Mouse (Mus musculus) layer of hippocampus, adult 8-10 months (tissue): ENCODE data around the gene Oas2. TPM values are rescaled to one million over a fixed set of nuclear protein-coding genes. Genes with fewer than 3 reads are reported as not detected.
"Not testable (repeated sequence)": the region's sequence is repeated elsewhere in the genome, so short reads cannot be mapped to it uniquely, and the experiment has no call there.

ENCODE experiments used
- DNase-seq, 2 experiments: peaks; one replicate each; pipeline ENCODE4 v3.0.0; 2022; ENCODE audit warnings: low spot score in 2 of 2
- total RNA-seq, 4 experiments: library from RNA; stranded (reverse); gene quantifications; 2 replicates each; pipeline ENCODE4 v1.2.4; 2022

The Oas2 gene
- total RNA-seq = under 1 TPM; 0.12 to 0.65 (median 0.40) TPM

DNA sequence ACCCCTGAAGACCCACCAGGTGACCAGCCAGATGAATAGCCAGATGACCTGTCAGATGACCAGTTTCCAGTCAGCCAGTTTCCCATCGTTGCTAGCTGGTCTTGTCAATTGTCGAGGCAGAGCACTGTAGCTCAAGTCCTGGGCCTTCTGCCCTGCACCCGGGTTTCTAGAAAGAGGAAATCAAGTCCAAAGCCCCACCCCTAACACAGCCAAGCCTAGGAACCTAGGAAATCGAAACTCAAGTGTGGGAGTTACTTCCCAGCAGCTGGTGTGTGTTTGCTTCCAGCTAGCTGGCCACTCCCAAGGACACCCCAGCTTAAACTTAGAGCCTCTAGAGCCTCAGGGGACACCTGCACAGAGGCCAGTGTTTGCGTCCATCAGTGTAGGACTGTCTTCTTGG, at the start of gene Oas2:
TSS of gene Oas2 (minus strand) at position 166 of the 400 bp plus-strand sequence.
- no peak for DNase-seq

- DNase-seq = not testable (repeated sequence)
Measured at GRCm38 (mm10) chr5:120798943-120799342, 49.3 kb upstream of the Oas2 start.

DNA sequence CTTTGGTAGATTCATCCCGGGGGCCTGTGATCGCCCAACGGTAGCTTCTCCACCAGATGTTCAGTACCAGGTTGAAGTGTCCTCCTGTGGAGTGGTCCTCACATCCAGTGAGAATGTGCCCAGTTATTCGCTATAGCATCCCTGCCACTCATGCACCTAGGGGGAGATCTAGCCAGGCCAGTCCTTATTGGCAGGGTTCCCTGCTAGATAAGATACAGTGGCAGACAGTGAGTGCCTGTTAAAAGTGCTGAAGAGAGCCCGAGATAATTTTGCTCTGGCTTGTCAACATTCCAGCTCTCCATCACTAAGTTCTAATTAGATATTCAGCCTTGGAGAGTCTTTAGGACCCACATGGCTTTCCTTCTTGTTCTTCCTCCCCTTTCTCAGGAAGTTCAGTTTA, 48.5 kb upstream of the Oas2 start:
- not testable (repeated sequence) for DNase-seq

DNA sequence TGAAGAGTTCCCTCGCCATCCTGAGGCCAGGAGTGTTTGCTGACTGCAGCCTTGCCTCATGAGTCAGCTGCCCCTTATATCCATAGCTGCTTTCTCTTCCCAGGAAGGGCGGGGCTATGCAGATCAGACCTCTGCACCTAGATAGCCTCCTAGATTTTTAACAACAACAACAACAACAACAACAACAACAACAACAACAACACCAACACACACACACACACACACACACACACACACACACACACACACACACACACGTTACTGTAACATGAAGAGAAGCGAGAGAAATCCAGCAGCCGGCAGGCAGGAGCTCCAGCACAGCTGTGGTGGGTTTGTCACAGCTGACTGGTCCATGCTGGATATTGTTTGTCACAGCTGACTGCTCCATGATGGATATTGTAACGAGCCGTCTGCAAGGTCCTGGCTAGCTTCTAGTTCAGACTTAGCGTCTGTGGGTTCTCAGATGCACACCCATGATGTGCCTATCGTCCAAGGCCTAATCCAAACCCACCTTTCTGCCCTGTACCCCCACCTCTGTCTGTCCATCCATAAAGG, 45.9 kb upstream of the Oas2 start, which contains the start of gene Oas1e:
TSS of gene Oas1e (minus strand) at position 51 of the 555 bp plus-strand sequence.
- DNase-seq = not testable (repeated sequence)

GRCm38 (mm10) chr5:120793043-120793442, 43.4 kb upstream of the Oas2 start:
- peak in 1 of 2 experiments; percentile 49 for DNase-seq

- DNase-seq = no peak
Measured at GRCm38 (mm10) chr5:120787042-120787441, 37.4 kb upstream of the Oas2 start.

DNA sequence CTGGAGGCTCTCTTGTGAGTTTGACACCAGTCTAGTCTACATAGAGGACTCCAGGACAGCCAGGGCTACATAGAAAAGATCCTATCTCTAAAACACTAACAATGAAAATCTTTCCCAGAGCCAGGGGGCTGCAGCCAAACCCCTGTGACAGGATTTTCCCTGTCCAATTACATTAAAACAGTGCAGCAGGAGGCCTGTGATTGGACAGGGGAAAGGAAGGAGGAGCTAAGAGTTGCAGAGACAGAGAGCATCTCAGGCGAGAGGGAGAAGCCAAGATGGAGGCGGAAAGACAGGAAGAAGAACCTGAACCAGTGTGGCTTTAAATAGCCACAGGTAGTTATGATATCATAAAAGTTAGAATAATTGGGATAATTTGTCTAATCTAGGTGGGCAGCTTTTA, 32.8 kb upstream of the Oas2 start:
- DNase-seq = no peak

- no peak for DNase-seq
Measured at GRCm38 (mm10) chr5:120781646-120782045, 32.0 kb upstream of the Oas2 start.

DNA sequence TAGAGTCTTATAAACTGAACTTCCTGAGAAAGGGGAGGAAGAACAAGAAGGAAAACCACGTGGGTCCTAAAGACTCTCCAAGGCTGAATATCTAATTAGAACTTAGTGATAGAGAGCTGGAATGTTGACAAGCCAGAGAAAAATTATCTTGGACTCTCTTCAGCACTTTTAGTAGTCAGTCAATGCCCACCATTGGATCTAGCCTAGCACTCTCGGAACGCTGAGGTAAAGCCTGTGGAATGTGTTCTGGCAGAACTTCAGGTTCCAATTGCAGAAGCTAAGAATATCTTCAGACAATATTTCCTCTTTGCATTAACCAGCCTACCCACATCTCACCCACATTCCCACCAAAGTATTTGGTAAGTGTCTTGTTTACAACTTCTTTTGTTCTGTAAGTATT, 30.3 kb upstream of the Oas2 start:
- DNase-seq = peak in 1 of 2 experiments; percentile 9

GRCm38 (mm10) chr5:120778941-120779340, 29.3 kb upstream of the Oas2 start:
- no peak for DNase-seq

DNA sequence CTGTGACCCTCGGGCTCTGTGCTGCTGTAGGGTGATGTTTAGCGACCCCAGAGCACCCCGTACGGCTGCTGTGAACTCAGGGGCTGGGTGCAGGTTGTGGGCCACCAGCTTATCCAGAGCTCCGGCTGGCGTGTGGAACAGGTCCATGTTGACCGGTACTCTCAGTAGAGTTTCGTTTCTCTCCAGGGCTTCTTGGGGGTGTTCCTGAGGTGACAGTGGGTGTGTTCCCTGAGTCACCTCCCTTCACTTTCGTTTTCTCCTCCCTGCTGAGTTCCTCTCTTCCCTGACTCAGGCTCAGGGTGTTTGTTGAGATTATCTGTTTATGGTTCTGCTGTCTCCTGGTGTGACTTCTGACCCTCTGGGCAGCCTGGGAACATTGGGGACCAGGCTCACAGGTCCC, 27.8 kb upstream of the Oas2 start, which contains the start of gene Oas3:
TSS of gene Oas3 (minus strand) at position 184 of the 400 bp plus-strand sequence.
- DNase-seq = no peak

- no peak for DNase-seq
Measured at GRCm38 (mm10) chr5:120776801-120777200, 27.1 kb upstream of the Oas2 start.

DNA sequence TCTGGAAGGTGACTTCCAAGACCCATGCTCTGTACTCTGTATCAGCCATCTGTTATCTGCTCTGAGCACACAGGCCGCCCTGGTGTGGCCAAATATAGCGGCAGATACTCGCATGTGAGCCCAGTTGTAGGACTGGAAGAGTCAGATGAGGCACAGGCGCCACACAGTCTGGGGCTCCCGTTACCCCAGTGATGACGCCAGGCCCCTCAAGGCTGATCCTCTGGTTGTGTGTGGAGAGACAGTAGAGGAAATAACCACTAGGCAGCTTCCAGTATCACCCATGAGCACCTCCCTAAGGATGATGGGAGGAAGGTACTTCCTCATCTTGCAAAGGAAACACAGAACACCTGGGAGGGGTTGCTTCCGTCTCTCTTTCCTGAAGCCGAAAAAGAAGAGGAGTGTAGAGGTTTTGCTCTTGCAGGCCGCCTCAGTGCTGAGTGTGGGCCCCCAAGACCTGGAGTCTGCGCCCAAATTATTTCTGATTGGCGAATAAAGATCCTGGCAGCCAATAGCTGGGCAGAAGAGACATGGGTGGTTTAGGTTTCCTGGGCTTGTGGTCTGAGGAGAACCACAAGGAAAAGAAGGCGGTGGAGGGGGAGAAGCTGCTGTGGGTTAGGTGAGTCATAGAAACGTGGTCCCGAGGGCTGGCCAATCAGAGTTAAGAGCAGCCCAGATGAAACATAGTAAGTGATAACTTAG, 25.8 kb upstream of the Oas2 start:
- DNase-seq = no peak

- no peak for DNase-seq
Measured at GRCm38 (mm10) chr5:120769396-120769795, 19.7 kb upstream of the Oas2 start.

DNA sequence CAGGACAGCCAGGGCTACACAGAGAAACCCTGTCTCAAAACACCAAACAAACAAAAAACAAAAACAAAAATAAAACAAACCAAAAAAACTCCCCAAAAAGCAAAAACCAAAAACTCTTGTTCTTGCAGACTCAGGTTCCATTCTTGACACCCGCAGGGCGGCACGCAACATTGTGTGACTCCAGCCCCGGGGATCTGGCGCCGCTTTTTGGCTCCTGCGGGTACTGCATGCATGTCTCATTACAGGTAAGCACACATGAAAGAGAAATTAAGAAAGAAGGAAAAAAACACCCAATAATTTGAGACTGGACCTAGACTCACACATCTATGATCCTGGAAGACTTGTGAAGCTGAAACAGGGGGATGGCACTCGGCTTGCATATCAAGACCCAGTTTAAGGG, 15.4 kb upstream of the Oas2 start:
- DNase-seq = no peak

- DNase-seq = no peak
Measured at GRCm38 (mm10) chr5:120761901-120762300, 12.2 kb upstream of the Oas2 start.

- no peak for DNase-seq
Measured at GRCm38 (mm10) chr5:120754215-120754614, 4.6 kb upstream of the Oas2 start.

DNA sequence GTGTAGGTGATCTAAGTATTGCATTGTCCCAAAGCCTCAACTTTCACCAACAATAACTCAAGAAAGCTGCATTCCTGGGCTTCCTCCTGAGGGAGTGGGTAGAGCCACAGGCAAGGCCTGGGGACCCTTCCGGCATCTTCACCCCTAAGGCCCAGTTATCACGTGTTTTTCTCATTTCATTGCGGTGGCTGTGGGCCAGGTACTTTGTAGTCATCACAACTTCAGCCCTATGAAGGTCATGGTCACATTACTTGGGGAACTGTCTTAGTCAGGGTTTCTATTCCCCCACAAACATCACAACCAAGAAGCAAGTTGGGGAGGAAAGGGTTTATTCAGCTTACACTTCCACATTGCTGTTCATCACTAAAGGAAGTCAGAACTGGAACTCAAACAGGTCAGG, 3.1 kb upstream of the Oas2 start:
- no peak for DNase-seq

GRCm38 (mm10) chr5:120751206-120751605, 1.6 kb upstream of the Oas2 start:
- DNase-seq = no peak

- DNase-seq = peak; percentile 18 to 66
Measured at GRCm38 (mm10) chr5:120746451-120746850, 3.2 kb downstream of the Oas2 start.

DNA sequence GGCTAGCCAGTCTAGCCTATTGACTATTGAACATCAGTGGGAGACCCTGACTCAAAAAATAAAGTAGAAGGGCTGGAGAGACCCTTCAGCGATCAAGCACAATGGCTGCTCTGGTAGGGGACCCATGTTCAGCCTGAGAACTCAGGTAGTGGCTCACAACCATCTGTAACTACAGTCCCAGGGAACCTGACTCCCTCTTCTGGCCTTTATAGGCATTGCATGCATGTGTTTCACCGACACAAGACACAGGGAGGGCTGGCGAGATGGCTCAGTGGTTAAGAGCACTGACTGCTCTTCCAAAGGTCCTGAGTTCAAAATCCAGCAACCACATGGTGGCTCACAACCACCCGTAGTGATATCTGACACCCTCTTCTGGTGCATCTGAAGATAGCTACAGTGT, 7.5 kb downstream of the Oas2 start:
- DNase-seq = peak in 1 of 2 experiments; percentile 17

- DNase-seq = no peak
Measured at GRCm38 (mm10) chr5:120734380-120734990, 15.2 kb downstream of the Oas2 start.

DNA sequence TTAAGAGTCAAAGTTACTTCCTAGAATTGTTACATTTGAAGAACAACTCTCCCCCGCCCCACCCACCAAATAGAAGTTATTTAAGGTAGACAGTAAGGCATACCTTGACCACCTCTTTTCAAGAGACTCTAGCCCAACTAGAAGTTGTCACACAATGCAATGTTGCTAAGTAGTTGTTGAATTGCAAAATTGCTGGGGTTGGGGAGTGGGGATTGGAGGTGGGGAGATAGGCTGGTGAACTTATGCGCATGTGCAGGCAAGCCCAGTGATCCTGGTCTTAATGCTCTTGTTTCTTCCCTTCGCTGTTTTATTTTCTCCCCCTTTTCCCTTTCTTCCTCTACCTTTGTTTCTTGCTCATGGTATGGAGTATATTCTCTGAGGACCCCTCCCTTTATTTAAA, 16.0 kb downstream of the Oas2 start:
- no peak for DNase-seq
